Mouse (Mus musculus) MEL (cell line): Measurements from ENCODE around the gene Fmnl2. TPM values are rescaled to one million over a fixed set of nuclear protein-coding genes. Genes with fewer than 3 reads are reported as not detected.

Source experiments
- DNase-seq: peaks from one replicate; pipeline ENCODE4 v3.0.0; 2011; ENCODE audit warnings: low read depth, low spot score
- H3K27ac ChIP-seq: 2 replicates; pipeline ENCODE4 v1.5.1; 2012; ENCODE audit warnings: low read depth, mild to moderate bottlenecking, control low read depth, low read length, moderate library complexity; ENCODE audit not compliant: control insufficient read depth
- H3K27me3 ChIP-seq, 2 experiments: fragments of 150-350 bp in 1 of 2; sonication (generic) in 1 of 2; 2 replicates each; pipeline ENCODE4 v1.6.1; 2012; ENCODE audit warnings: low read length in 2 of 2, mild to moderate bottlenecking in 2 of 2, improper control_type of control experiment in 1 of 2, moderate library complexity in 1 of 2; ENCODE audit not compliant: insufficient read depth in 2 of 2, control insufficient read depth in 1 of 2
- H3K36me3 ChIP-seq, 2 experiments: 2 replicates each; pipeline ENCODE4 v1.6.1; 2012 to 2014; ENCODE audit warnings: low read length in 2 of 2, improper control_type of control experiment in 1 of 2, inconsistent platforms in 1 of 2, mild to moderate bottlenecking in 1 of 2; ENCODE audit not compliant: insufficient read depth in 2 of 2, control insufficient read depth in 1 of 2
- H3K4me1 ChIP-seq, 2 experiments: fragments of 150-350 bp in 1 of 2; sonication (generic) in 1 of 2; 2 replicates each; pipeline ENCODE4 v1.6.1; 2012; ENCODE audit warnings: low read length in 2 of 2, improper control_type of control experiment in 1 of 2, mild to moderate bottlenecking in 1 of 2; ENCODE audit not compliant: insufficient read depth in 2 of 2, control insufficient read depth in 1 of 2
- H3K4me3 ChIP-seq, 2 experiments: fragments of 150-350 bp in 1 of 2; sonication (generic) in 1 of 2; 2 replicates each; pipeline ENCODE4 v1.5.1; 2012; ENCODE audit warnings: low read depth in 2 of 2, low read length in 2 of 2, mild to moderate bottlenecking in 2 of 2, moderate library complexity in 2 of 2, control low read depth in 1 of 2, improper control_type of control experiment in 1 of 2; ENCODE audit not compliant: control insufficient read depth in 1 of 2, insufficient read depth in 1 of 2
- H3K79me2 ChIP-seq: 2 replicates; pipeline ENCODE4 v1.6.1; 2012; ENCODE audit warnings: mild to moderate bottlenecking, low read length, moderate library complexity; ENCODE audit not compliant: control insufficient read depth, poor library complexity, insufficient read depth
- H3K9ac ChIP-seq: 2 replicates; pipeline ENCODE4 v1.6.1; 2012; ENCODE audit warnings: low read depth, mild to moderate bottlenecking, control low read depth, low read length, moderate library complexity; ENCODE audit not compliant: control insufficient read depth, poor library complexity, severe bottlenecking
- H3K9me3 ChIP-seq: fragments of 150-350 bp; sonication (generic); replicated peaks from 2 replicates; pipeline ENCODE4 v1.6.1; 2012; ENCODE audit warnings: mild to moderate bottlenecking, low read length, improper control_type of control experiment, moderate library complexity; ENCODE audit not compliant: insufficient read depth
- BHLHE40 ChIP-seq: IDR thresholded peaks from 2 replicates; pipeline ENCODE4 v1.6.1; 2012; ENCODE audit warnings: low read depth, mild to moderate bottlenecking, inconsistent platforms, low read length, improper control_type of control experiment, borderline replicate concordance
- CHD1 ChIP-seq: IDR thresholded peaks from 2 replicates; pipeline ENCODE4 v1.6.1; 2012; ENCODE audit warnings: low read depth, mild to moderate bottlenecking, inconsistent platforms, low read length, improper control_type of control experiment
- E2F4 ChIP-seq: IDR thresholded peaks from 2 replicates; pipeline ENCODE4 v1.6.1; 2011; ENCODE audit warnings: low read depth, low read length, improper control_type of control experiment, borderline replicate concordance
- EP300 ChIP-seq, 2 experiments: IDR thresholded peaks; 2 replicates each; pipeline ENCODE4 v1.6.1; 2011; ENCODE audit warnings: improper control_type of control experiment in 2 of 2, low read length in 2 of 2, low read depth in 1 of 2, mild to moderate bottlenecking in 1 of 2
- GABPA ChIP-seq: IDR thresholded peaks from 2 replicates; pipeline ENCODE4 v1.6.1; 2012; ENCODE audit warnings: low read depth, mild to moderate bottlenecking, inconsistent platforms, low read length, improper control_type of control experiment, moderate library complexity
- GATA1 ChIP-seq: IDR thresholded peaks from 2 replicates; pipeline ENCODE4 v1.6.1; 2011; ENCODE audit warnings: low read depth, low read length, improper control_type of control experiment
- HCFC1 ChIP-seq: IDR thresholded peaks from 2 replicates; pipeline ENCODE4 v1.6.1; 2012; ENCODE audit warnings: low read depth, mild to moderate bottlenecking, inconsistent platforms, low read length, improper control_type of control experiment, moderate library complexity
- JUND ChIP-seq: IDR thresholded peaks from 2 replicates; pipeline ENCODE4 v1.6.1; 2011; ENCODE audit warnings: low read depth, mild to moderate bottlenecking, improper control_type of control experiment, low read length
- MAZ ChIP-seq: IDR thresholded peaks from 2 replicates; pipeline ENCODE4 v1.6.1; 2012; ENCODE audit warnings: low read depth, mild to moderate bottlenecking, inconsistent platforms, low read length, improper control_type of control experiment
- MEF2A ChIP-seq: IDR thresholded peaks from 2 replicates; pipeline ENCODE4 v1.6.1; 2014; ENCODE audit warnings: low read depth, mild to moderate bottlenecking, inconsistent platforms, low read length, improper control_type of control experiment; ENCODE audit not compliant: poor library complexity, insufficient replicate concordance, severe bottlenecking; ENCODE audit errors: extremely low read depth
- MXI1 ChIP-seq: IDR thresholded peaks from 2 replicates; pipeline ENCODE4 v1.6.1; 2011; ENCODE audit warnings: mild to moderate bottlenecking, low read depth, low read length, improper control_type of control experiment
- MYB ChIP-seq: IDR thresholded peaks from 2 replicates; pipeline ENCODE4 v1.6.1; 2011; ENCODE audit warnings: mild to moderate bottlenecking, low read depth, low read length, improper control_type of control experiment
- MYC ChIP-seq: IDR thresholded peaks from 2 replicates; pipeline ENCODE4 v1.6.1; 2011; ENCODE audit warnings: low read depth, mild to moderate bottlenecking, low read length, improper control_type of control experiment, moderate library complexity
- NELFE ChIP-seq: IDR thresholded peaks from 2 replicates; pipeline ENCODE4 v1.6.1; 2011; ENCODE audit warnings: low read depth, low read length, improper control_type of control experiment
- NRF1 ChIP-seq: IDR thresholded peaks from 2 replicates; pipeline ENCODE4 v1.6.1; 2014; ENCODE audit warnings: low read depth, mild to moderate bottlenecking, inconsistent platforms, low read length, improper control_type of control experiment, moderate library complexity; ENCODE audit not compliant: poor library complexity, insufficient read depth, severe bottlenecking
- POLR2A ChIP-seq, 2 experiments: IDR thresholded peaks; 2 replicates each; pipeline ENCODE4 v1.6.1; 2011 to 2012; ENCODE audit warnings: low read length in 2 of 2, mild to moderate bottlenecking in 2 of 2, control low read depth in 1 of 2, improper control_type of control experiment in 1 of 2, low read depth in 1 of 2, moderate library complexity in 1 of 2; ENCODE audit not compliant: control insufficient read depth in 1 of 2, insufficient read depth in 1 of 2, poor library complexity in 1 of 2
- POLR2AphosphoS2 ChIP-seq: IDR thresholded peaks from 2 replicates; pipeline ENCODE4 v1.6.1; 2011; ENCODE audit warnings: low read length, improper control_type of control experiment
- POLR2AphosphoS5 ChIP-seq: IDR thresholded peaks from 2 replicates; pipeline ENCODE4 v1.6.1; 2012; ENCODE audit warnings: low read depth, borderline replicate concordance, mild to moderate bottlenecking, inconsistent platforms, low read length, moderate library complexity, mixed read lengths
- RCOR1 ChIP-seq: IDR thresholded peaks from 2 replicates; pipeline ENCODE4 v1.6.1; 2012; ENCODE audit warnings: low read depth, mild to moderate bottlenecking, inconsistent platforms, low read length, improper control_type of control experiment
- SIN3A ChIP-seq: IDR thresholded peaks from 2 replicates; pipeline ENCODE4 v1.6.1; 2012; ENCODE audit warnings: low read length, improper control_type of control experiment, inconsistent platforms
- TBP ChIP-seq: IDR thresholded peaks from 2 replicates; pipeline ENCODE4 v1.8.0; 2011; ENCODE audit warnings: low read depth, low read length, improper control_type of control experiment
- USF2 ChIP-seq, 2 experiments: IDR thresholded peaks; 2 replicates each; pipeline ENCODE4 v1.6.1; 2011 to 2012; ENCODE audit warnings: improper control_type of control experiment in 2 of 2, low read length in 2 of 2, borderline replicate concordance in 1 of 2, inconsistent platforms in 1 of 2, low read depth in 1 of 2, mild to moderate bottlenecking in 1 of 2; ENCODE audit not compliant: insufficient read depth in 1 of 2
- ZC3H11A ChIP-seq: IDR thresholded peaks from 2 replicates; pipeline ENCODE4 v1.6.1; 2012; ENCODE audit warnings: low read depth, mild to moderate bottlenecking, inconsistent platforms, low read length, improper control_type of control experiment
- ZKSCAN1 ChIP-seq: IDR thresholded peaks from 2 replicates; pipeline ENCODE4 v1.6.1; 2012; ENCODE audit warnings: low read depth, mild to moderate bottlenecking, inconsistent platforms, low read length, improper control_type of control experiment, moderate library complexity
- polyA plus RNA-seq, 2 experiments: library from polyadenylated mRNA; stranded (reverse) in 1 of 2; unstranded in 1 of 2; fragments of >175 nt in 1 of 2; fragments of >200 nt in 1 of 2; gene quantifications; 2 replicates each; pipeline versions ENCODE4 v1.2.1 to v1.2.4; 2012; ENCODE audit warnings: low replicate concordance in 2 of 2, low read depth in 1 of 2; ENCODE audit not compliant: insufficient read length in 2 of 2, insufficient read depth in 1 of 2, missing spikeins in 1 of 2
- total RNA-seq: library from RNA; depleted of rRNA; stranded (reverse); fragments of 300-350 nt; gene quantifications from 2 replicates; pipeline ENCODE4 v1.2.3, GENCODE M21; 2012

Fmnl2 gene
- total and polyA plus RNA-seq, 3 experiments, result not detected

GRCm38 (mm10) chr2:52843861-52844260 is 13.8 kb upstream of the Fmnl2 start:
- H3K79me2 ChIP-seq, result no peaks in the 10 kb centered on the region
- no peaks in the 10 kb centered on the region for H3K27me3 ChIP-seq
- H3K4me1 ChIP-seq, result no peaks in the 10 kb centered on the region
- H3K27ac ChIP-seq, result no peak overlapping the region
- no peak for TF ChIP-seq ZC3H11A
- TF ChIP-seq NRF1, result no peak
- TF ChIP-seq TBP, result no peak
- no peak for TF ChIP-seq NELFE
- no peak for TF ChIP-seq MAZ
- TF ChIP-seq MYC, result no peak
- no peak for TF ChIP-seq USF2 (IDR thresholded peaks at IDR 0.05; ENCODE audit: borderline replicate concordance in 1 of 2, insufficient read depth in 1 of 2, low read depth in 1 of 2, low read length in 2 of 2)
- no peak for TF ChIP-seq RCOR1
- TF ChIP-seq CHD1, result no peak
- TF ChIP-seq EP300 (IDR thresholded peaks at IDR 0.05; ENCODE audit: low read depth in 1 of 2, low read length in 2 of 2), result no peak
- TF ChIP-seq MYB, result no peak
- no peak for TF ChIP-seq GATA1
- TF ChIP-seq E2F4, result no peak
- no peak for TF ChIP-seq SIN3A
- no peak for TF ChIP-seq POLR2A (IDR thresholded peaks at IDR 0.05; ENCODE audit: control insufficient read depth in 1 of 2, insufficient read depth in 1 of 2, low read depth in 1 of 2, low read length in 2 of 2, poor library complexity in 1 of 2)
- TF ChIP-seq BHLHE40, result no peak
- TF ChIP-seq JUND, result no peak
- TF ChIP-seq POLR2AphosphoS2, result no peak
- no peak for TF ChIP-seq MEF2A
- TF ChIP-seq, all 39 proteins: peak for 0
- H3K4me3 ChIP-seq, result no peak overlapping the region
- no peak for DNase-seq
- H3K36me3 ChIP-seq, result no peaks in the 10 kb centered on the region
- H3K9ac ChIP-seq, result no peak overlapping the region
- H3K9me3 ChIP-seq, result no peaks in the 10 kb centered on the region

GRCm38 (mm10) chr2:52844936-52845752 is 12.5 kb upstream of the Fmnl2 start:
- Histone ChIP-seq H3K36me3 (no peaks in the 10 kb centered on the region), H3K4me3 (no peak overlapping the region), H3K79me2 (no peaks in the 10 kb centered on the region), H3K9me3 (no peaks in the 10 kb centered on the region), H3K27ac (no peak overlapping the region), H3K27me3 (no peaks in the 10 kb centered on the region), H3K4me1 (no peaks in the 10 kb centered on the region), H3K9ac (no peak overlapping the region)
- TF ChIP-seq NRF1 (no peak), GABPA (no peak), HCFC1 (no peak), ZKSCAN1 (no peak), MXI1 (no peak), POLR2AphosphoS5 (no peak)
- DNase-seq, result no peak
